Mouse (Mus musculus) forebrain, embryonic 14.5 days (tissue): ENCODE measurements around the gene Tmem106c. TPM values are rescaled to one million over a fixed set of nuclear protein-coding genes. Genes with fewer than 3 reads are reported as not detected.

ENCODE experiments used
- ATAC-seq: fragments of 200-750 bp; cut with Nextera tagmentation; 2 replicates; pipeline ENCODE4 v1.8.0; 2017; ENCODE audit warnings: mild to moderate bottlenecking, moderate library complexity
- DNase-seq: peaks from one replicate; pipeline ENCODE4 v3.0.0-alpha.2; 2015; ENCODE audit warnings: low spot score
- H3K27ac ChIP-seq: fragments of 300-500 bp; sonication (generic); 2 replicates; pipeline ENCODE4 v1.5.1; 2014; ENCODE audit warnings: low read depth, mild to moderate bottlenecking, control low read depth, low read length, moderate library complexity
- H3K27me3 ChIP-seq: fragments of 300-500 bp; sonication (generic); replicated peaks from 2 replicates; pipeline ENCODE4 v1.6.1; 2014; ENCODE audit warnings: low read length, control low read depth, mixed read lengths; ENCODE audit not compliant: control insufficient read depth, insufficient read depth
- H3K36me3 ChIP-seq: fragments of 300-500 bp; sonication (generic); 2 replicates; pipeline ENCODE4 v1.6.1; 2014; ENCODE audit warnings: low read length, control low read depth; ENCODE audit not compliant: control insufficient read depth, insufficient read depth
- H3K4me1 ChIP-seq: fragments of 300-500 bp; sonication (generic); 2 replicates; pipeline ENCODE4 v1.6.1; 2014; ENCODE audit warnings: antibody characterized with exemption, low read length, control low read depth; ENCODE audit not compliant: control insufficient read depth, insufficient read depth
- H3K4me2 ChIP-seq: fragments of 300-500 bp; sonication (generic); 2 replicates; pipeline ENCODE4 v1.6.1; 2014; ENCODE audit warnings: mild to moderate bottlenecking, control low read depth, low read length
- H3K4me3 ChIP-seq: fragments of 300-500 bp; sonication (generic); 2 replicates; pipeline ENCODE4 v1.5.1; 2014; ENCODE audit warnings: low read depth, low read length, control low read depth
- H3K9ac ChIP-seq: fragments of 300-500 bp; sonication (generic); 2 replicates; pipeline ENCODE4 v1.6.1; 2014; ENCODE audit warnings: mild to moderate bottlenecking, low read length, control low read depth, moderate library complexity
- H3K9me3 ChIP-seq: fragments of 300-500 bp; sonication (generic); replicated peaks from 2 replicates; pipeline ENCODE4 v1.6.1; 2016; ENCODE audit warnings: low read length, control low read depth, mixed read lengths; ENCODE audit not compliant: control insufficient read depth
- WGBS: fragments of 180-500 bp; shearing (Covaris S2); extraction: QIAGEN DNeasy Blood & Tissue Kit; methylation state at CpG from one replicate; pipeline ENCODE4 v1.1.7; 2014; 5-methylcytosine and 5-hydroxymethylcytosine counted together
- polyA plus RNA-seq: library from polyadenylated mRNA; unstranded; fragments of >200 nt; fragmentation: Nextera tagmentation; extraction: Ambion mirVana; gene quantifications from 2 replicates; pipeline ENCODE4 v1.2.1, GENCODE M21; 2014

The Tmem106c gene
- polyA plus RNA-seq, 1 experiment from 2014 or later, result 71.7 TPM

GRCm38 (mm10) chr15:97990124-97990523, 26.1 kb downstream of the Tmem106c start:
- Histone ChIP-seq H3K36me3 (peaks cover 36% of the 10 kb centered on the region), H3K27me3 (no peaks in the 10 kb centered on the region), H3K27ac (peak overlapping the region; percentile 93), H3K4me1 (peaks cover 40% of the 10 kb centered on the region), H3K9me3 (no peaks in the 10 kb centered on the region), H3K4me2 (peak overlapping the region; percentile 37), H3K9ac (peak overlapping the region; percentile 40), H3K4me3 (no peak overlapping the region)
- WGBS, result 0% methylated on average over 6 of the region's 6 CpGs
- DNase-seq (peak; percentile 84), ATAC-seq (peak; percentile 31; the same call in 1 of the 2 replicates)

GRCm38 (mm10) chr15:97990721-97991120, 26.7 kb downstream of the Tmem106c start:
- Histone ChIP-seq H3K4me3 (no peak overlapping the region), H3K27me3 (no peaks in the 10 kb centered on the region), H3K27ac (peak overlapping the region; percentile 93), H3K9ac (peak overlapping the region; percentile 35), H3K36me3 (peaks cover 32% of the 10 kb centered on the region), H3K4me1 (peaks cover 40% of the 10 kb centered on the region), H3K9me3 (no peaks in the 10 kb centered on the region), H3K4me2 (peak overlapping the region; percentile 1; the same call in 1 of the 2 replicates)
- no peak for DNase-seq
- 4% methylated on average over 4 of the region's 4 CpGs for WGBS
- ATAC-seq, result no peak

- DNase-seq (peak; percentile 16), ATAC-seq (no peak)
- peaks cover 26% of the 10 kb centered on the region for H3K36me3 ChIP-seq
- peak overlapping the region; percentile 29; the same call in 1 of the 2 replicates for H3K9ac ChIP-seq
- no peaks in the 10 kb centered on the region for H3K27me3 ChIP-seq
- H3K9me3 ChIP-seq, result no peaks in the 10 kb centered on the region
- H3K4me2 ChIP-seq, result no peak overlapping the region
- WGBS, result 4% methylated on average over 12 of the region's 12 CpGs
- H3K4me1 ChIP-seq, result peaks cover 40% of the 10 kb centered on the region
- H3K27ac ChIP-seq, result peak overlapping the region; percentile 93
- H3K4me3 ChIP-seq, result no peak overlapping the region
Observed at GRCm38 (mm10) chr15:97991285-97991895, 27.4 kb downstream of the Tmem106c start.

- peak; percentile 18; the same call in 1 of the 2 replicates for ATAC-seq
- DNase-seq, result no peak
- Histone ChIP-seq H3K4me3 (no peak overlapping the region), H3K27me3 (no peaks in the 10 kb centered on the region), H3K9ac (peak overlapping the region; percentile 56), H3K36me3 (peaks cover 23% of the 10 kb centered on the region), H3K4me1 (peaks cover 40% of the 10 kb centered on the region), H3K9me3 (no peaks in the 10 kb centered on the region), H3K27ac (peak overlapping the region; percentile 93), H3K4me2 (peak overlapping the region; percentile 44)
- 23% methylated on average over 13 of the region's 13 CpGs for WGBS
Observed at GRCm38 (mm10) chr15:97992027-97992711, 28.2 kb downstream of the Tmem106c start.

- Histone ChIP-seq H3K9me3 (no peaks in the 10 kb centered on the region), H3K9ac (peak overlapping the region; percentile 56), H3K4me3 (peak overlapping the region; percentile 19), H3K27ac (peak overlapping the region; percentile 93), H3K4me1 (peaks cover 45% of the 10 kb centered on the region), H3K36me3 (peaks cover 19% of the 10 kb centered on the region), H3K27me3 (no peaks in the 10 kb centered on the region), H3K4me2 (peak overlapping the region; percentile 44)
- WGBS, result 1% methylated on average over 18 of the region's 18 CpGs
- ATAC-seq, result peak; percentile 96
- DNase-seq, result peak; percentile 98
Observed at GRCm38 (mm10) chr15:97992712-97993286, 28.8 kb downstream of the Tmem106c start.

- Histone ChIP-seq H3K4me1 (peaks cover 51% of the 10 kb centered on the region), H3K4me2 (no peak overlapping the region), H3K9me3 (no peaks in the 10 kb centered on the region), H3K9ac (no peak overlapping the region), H3K36me3 (peaks cover 15% of the 10 kb centered on the region; the same call in 1 of the 2 replicates), H3K27ac (peak overlapping the region; percentile 30; the same call in 1 of the 2 replicates), H3K4me3 (no peak overlapping the region), H3K27me3 (0 out of 2 replicates have a peak, but pooled peaks cover 6% of the 10 kb centered on the region)
- DNase-seq, result peak; percentile 88
- no peak for ATAC-seq
- 60% methylated on average over 13 of the region's 13 CpGs for WGBS
Observed at GRCm38 (mm10) chr15:97996716-97997256, 32.8 kb downstream of the Tmem106c start.

- H3K9me3 ChIP-seq, result no peaks in the 10 kb centered on the region
- H3K4me2 ChIP-seq, result no peak overlapping the region
- no peak overlapping the region for H3K27ac ChIP-seq
- peaks cover 11% of the 10 kb centered on the region; the same call in 1 of the 2 replicates for H3K36me3 ChIP-seq
- DNase-seq, result no peak
- 40% methylated on average over 13 of the region's 13 CpGs for WGBS
- no peak for ATAC-seq
- no peak overlapping the region for H3K9ac ChIP-seq
- H3K27me3 ChIP-seq, result peaks cover 8% of the 10 kb centered on the region; the same call in 1 of the 2 replicates
- peaks cover 50% of the 10 kb centered on the region for H3K4me1 ChIP-seq
- H3K4me3 ChIP-seq, result no peak overlapping the region
Observed at GRCm38 (mm10) chr15:97999546-97999945, 35.5 kb downstream of the Tmem106c start.

- DNase-seq, result no peak
- H3K27me3 ChIP-seq, result peaks cover 8% of the 10 kb centered on the region; the same call in 1 of the 2 replicates
- H3K4me2 ChIP-seq, result no peak overlapping the region
- H3K27ac ChIP-seq, result no peak overlapping the region
- peaks cover 7% of the 10 kb centered on the region; the same call in 1 of the 2 replicates for H3K36me3 ChIP-seq
- H3K9me3 ChIP-seq, result no peaks in the 10 kb centered on the region
- peaks cover 53% of the 10 kb centered on the region for H3K4me1 ChIP-seq
- no peak overlapping the region for H3K9ac ChIP-seq
- no peak overlapping the region for H3K4me3 ChIP-seq
- WGBS, result 13% methylated on average over 7 of the region's 7 CpGs
- no peak for ATAC-seq
Observed at GRCm38 (mm10) chr15:97999991-98000390, 36.0 kb downstream of the Tmem106c start.
